ENCODE assay signal across 8 mouse cellular contexts in the genomic region with DNA sequence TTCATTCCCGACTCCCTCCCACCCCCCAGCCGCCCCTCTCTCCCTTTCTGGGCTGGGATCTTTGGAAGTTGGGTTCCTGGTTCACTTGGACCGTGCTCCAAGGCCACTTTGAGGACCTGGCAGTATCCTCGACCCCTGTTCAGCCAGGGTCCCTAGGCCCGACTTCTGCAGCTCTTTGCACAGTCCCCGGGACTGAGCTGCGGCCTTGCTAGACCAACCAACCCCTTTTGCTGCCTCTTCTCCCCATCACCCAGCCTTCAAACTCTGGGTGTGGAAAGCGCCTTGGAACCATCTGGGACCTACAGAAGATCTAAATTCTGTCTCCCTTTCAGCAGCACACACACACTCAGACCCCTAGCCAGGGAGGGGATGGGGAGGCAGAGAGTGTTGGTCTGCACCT. TPM values are rescaled to one million over a fixed set of nuclear protein-coding genes. Genes with fewer than 3 reads are reported as not detected.
DNase-seq lines count a peak whose midpoint lies in the region; ATAC-seq and TF ChIP-seq lines count a peak whose summit lies in the region.

No protein-coding gene starts in this region.

- peaks cover 60% of the 10 kb centered on the region for H3K4me1 ChIP-seq in thymus, adult 2 months (replicated peaks; ENCODE audit: control insufficient read depth, insufficient read depth, low read length)
- peaks cover 18% of the 10 kb centered on the region for H3K4me1 ChIP-seq in limb, embryonic 12.5 days (replicated peaks)
- H3K4me1 ChIP-seq in stomach, embryonic 14.5 days (ENCODE audit: control insufficient read depth, insufficient read depth, low read length), result peaks cover 20% of the 10 kb centered on the region

- peak overlapping the region; percentile 76 for H3K4me3 ChIP-seq in thymus, adult 2 months (ENCODE audit: control insufficient read depth, insufficient read depth, low read length)
- peak overlapping the region; percentile 92 for H3K4me3 ChIP-seq in limb, embryonic 12.5 days (replicated peaks)
- H3K4me3 ChIP-seq in stomach, embryonic 14.5 days (ENCODE audit: low read depth, low read length), result peak overlapping the region; percentile 79

- H3K36me3 ChIP-seq in thymus, adult 2 months (ENCODE audit: control insufficient read depth, insufficient read depth, low read length), result peaks cover 11% of the 10 kb centered on the region; the same call in 1 of the 2 replicates
- H3K36me3 ChIP-seq in limb, embryonic 12.5 days, result peaks cover 39% of the 10 kb centered on the region
- H3K36me3 ChIP-seq in stomach, embryonic 14.5 days (ENCODE audit: control insufficient read depth, insufficient read depth, low read length), result peaks cover 27% of the 10 kb centered on the region

- no peak for ATAC-seq in limb, embryonic 12.5 days (ENCODE audit: insufficient number of reproducible peaks, insufficient read depth, low FRiP score, low TSS enrichment, low read depth)
- 0 out of 2 replicates have a peak, but pooled peaks have one; percentile 11 for ATAC-seq in stomach, embryonic 14.5 days (ENCODE audit: insufficient number of reproducible peaks, insufficient read depth, low FRiP score, low read depth)

- 0 out of 2 replicates have a peak, but pooled peaks have one; percentile 3 for TF ChIP-seq CTCF in thymus, adult 2 months (IDR thresholded peaks at IDR 0.05; ENCODE audit: borderline replicate concordance, control insufficient read depth, extremely low read depth, insufficient read depth, low read length, poor library complexity)

- 4% methylated on average over 8 of the region's 8 CpGs for WGBS in thymus, adult 2 months
- 7% methylated on average over 8 of the region's 8 CpGs for WGBS in limb, embryonic 12.5 days
- 0% methylated on average over 8 of the region's 8 CpGs for WGBS in stomach, embryonic 14.5 days

- peak overlapping the region; percentile 81 for H3K9ac ChIP-seq in limb, embryonic 12.5 days (replicated peaks)
- H3K9ac ChIP-seq in stomach, embryonic 14.5 days (replicated peaks; ENCODE audit: low read depth, low read length), result peak overlapping the region; percentile 75

- TF ChIP-seq POLR2A in thymus, adult 2 months (IDR thresholded peaks at IDR 0.05; ENCODE audit: control insufficient read depth, extremely low read depth, insufficient read depth, low read length, poor library complexity), result no peak

- H3K27ac ChIP-seq in thymus, adult 2 months (ENCODE audit: control insufficient read depth, insufficient read depth, low read length), result peak overlapping the region; percentile 67; the same call in 1 of the 2 replicates
- peak overlapping the region; percentile 73; the same call in 1 of the 2 replicates for H3K27ac ChIP-seq in limb, embryonic 12.5 days
- peak overlapping the region; percentile 18; the same call in 1 of the 2 replicates for H3K27ac ChIP-seq in stomach, embryonic 14.5 days (ENCODE audit: low read length)

- peak; percentile 52 for DNase-seq in cerebellum, adult 9-10 months
- DNase-seq in cerebellum, adult 11-12 months, result no peak
- DNase-seq in thymus, adult 2 months, result no peak
- DNase-seq in thymus, adult 18-20 months, result no peak
- no peak for DNase-seq in cerebellum, postnatal 25 days
- no peak for DNase-seq in right cerebral cortex, postnatal 25 days

- peak overlapping the region; percentile 93 for H3K4me2 ChIP-seq in limb, embryonic 12.5 days
- peak overlapping the region; percentile 78 for H3K4me2 ChIP-seq in stomach, embryonic 14.5 days (replicated peaks; ENCODE audit: low read depth, low read length)

- no peaks in the 10 kb centered on the region for H3K27me3 ChIP-seq in thymus, adult 2 months (ENCODE audit: control insufficient read depth, insufficient read depth, low read length)
- H3K27me3 ChIP-seq in limb, embryonic 12.5 days, result no peaks in the 10 kb centered on the region
- no peaks in the 10 kb centered on the region for H3K27me3 ChIP-seq in stomach, embryonic 14.5 days (ENCODE audit: control insufficient read depth, insufficient read depth, low read length)

- 0 out of 2 replicates have a peak, but pooled peaks cover 4% of the 10 kb centered on the region for H3K9me3 ChIP-seq in limb, embryonic 12.5 days
- no peaks in the 10 kb centered on the region for H3K9me3 ChIP-seq in stomach, embryonic 14.5 days (ENCODE audit: control insufficient read depth, low read depth, low read length)

RNA-seq across cellular contexts. Expression of a gene that starts 0.4 kb away (rescaled TPM):
- polyA plus RNA-seq in thymus, adult 2 months (2012; rRNA removed), result 508 and 533 TPM in 2 replicates
- polyA plus RNA-seq in limb, embryonic 12.5 days (2016; fragmentation: Nextera tagmentation; extraction: Ambion mirVana), result 125 and 131 TPM in 2 replicates
- polyA plus RNA-seq in stomach, embryonic 14.5 days (2014; fragmentation: Nextera tagmentation; extraction: Ambion mirVana), result 149 and 152 TPM in 2 replicates

RNA-seq across cellular contexts. Expression of a gene that starts 4.6 kb away (rescaled TPM):
- polyA plus RNA-seq in thymus, adult 2 months (2012; rRNA removed), result 1,512 and 1,655 TPM in 2 replicates
- 1.3 and 1.4 TPM in 2 replicates for polyA plus RNA-seq in limb, embryonic 12.5 days (2016; fragmentation: Nextera tagmentation; extraction: Ambion mirVana)
- 1.9 and 2.6 TPM in 2 replicates for polyA plus RNA-seq in stomach, embryonic 14.5 days (2014; fragmentation: Nextera tagmentation; extraction: Ambion mirVana)

RNA-seq across cellular contexts. Expression of a gene that starts 5.0 kb away (rescaled TPM):
- 0.26 and 0.53 TPM in 2 replicates for polyA plus RNA-seq in thymus, adult 2 months (2012; rRNA removed)
- 0.12 and 0.14 TPM in 2 replicates for polyA plus RNA-seq in limb, embryonic 12.5 days (2016; fragmentation: Nextera tagmentation; extraction: Ambion mirVana)
- polyA plus RNA-seq in stomach, embryonic 14.5 days (2014; fragmentation: Nextera tagmentation; extraction: Ambion mirVana), result not detected in 2 replicates

RNA-seq across cellular contexts. Expression of a gene that starts 9.2 kb away (rescaled TPM):
- 0.20 and 0.24 TPM in 2 replicates for polyA plus RNA-seq in thymus, adult 2 months (2012; rRNA removed)
- not detected in 2 replicates for polyA plus RNA-seq in limb, embryonic 12.5 days (2016; fragmentation: Nextera tagmentation; extraction: Ambion mirVana)
- not detected in 2 replicates for polyA plus RNA-seq in stomach, embryonic 14.5 days (2014; fragmentation: Nextera tagmentation; extraction: Ambion mirVana)

RNA-seq across cellular contexts. Expression of a gene that starts 14.3 kb away (rescaled TPM):
- polyA plus RNA-seq in thymus, adult 2 months (2012; rRNA removed), result 97.8 and 102 TPM in 2 replicates
- polyA plus RNA-seq in limb, embryonic 12.5 days (2016; fragmentation: Nextera tagmentation; extraction: Ambion mirVana), result 63.3 and 69.4 TPM in 2 replicates
- 35.8 and 38.9 TPM in 2 replicates for polyA plus RNA-seq in stomach, embryonic 14.5 days (2014; fragmentation: Nextera tagmentation; extraction: Ambion mirVana)

Comparison
In these comparisons a context has a peak if more than half of its experiments do, and no peak if none do; other contexts are left out.
1. H3K27ac ChIP-seq: peak in every context shown above with its lines; median percentile 73 in limb, embryonic 12.5 days; 67 in thymus, adult 2 months; 18 in stomach, embryonic 14.5 days.
2. RNA of a gene that starts 4.6 kb away (polyA plus RNA-seq): 1,512 to 1,655 TPM in thymus, adult 2 months; 1.9 to 2.6 TPM in stomach, embryonic 14.5 days and 1.3 to 1.4 TPM in limb, embryonic 12.5 days; every median in the first group is over 100 times any median in the second.
3. Peak in every context shown above with its lines, with median percentiles within 50 percentile points of each other: H3K4me3 ChIP-seq.